Mouse (Mus musculus) liver, embryonic 16.5 days (tissue): ENCODE measurements at regions not wholly inside any gene's neighbourhood (a gene's known extent, or its start where the extent isn't known, plus 50 kb on each side); places are given as distances from the start of the nearest gene placed in this dataset.
A peak's percentile ranks its signal among the peaks of the same experiment; 100 is the strongest.

Source experiments
- ATAC-seq: fragments of 200-750 bp; cut with Nextera tagmentation; 2 replicates; pipeline ENCODE4 v1.8.0; 2017; ENCODE audit warnings: low read depth, mild to moderate bottlenecking, moderate number of reproducible peaks, moderate library complexity
- H3K27ac ChIP-seq: fragments of 300-500 bp; sonication (generic); 2 replicates; pipeline ENCODE4 v1.5.1; 2014; ENCODE audit warnings: mild to moderate bottlenecking, low read length
- H3K27me3 ChIP-seq: fragments of 300-500 bp; sonication (generic); 2 replicates; pipeline ENCODE4 v1.6.1; 2014; ENCODE audit warnings: low read depth, low read length, mixed read lengths; ENCODE audit not compliant: control insufficient read depth, insufficient read depth
- H3K36me3 ChIP-seq: fragments of 300-500 bp; sonication (generic); 2 replicates; pipeline ENCODE4 v1.6.1; 2014; ENCODE audit warnings: mild to moderate bottlenecking; ENCODE audit not compliant: control insufficient read depth, insufficient read depth
- H3K4me1 ChIP-seq: fragments of 300-500 bp; sonication (generic); 2 replicates; pipeline ENCODE4 v1.6.1; 2014; ENCODE audit warnings: low read depth, low read length, mixed read lengths; ENCODE audit not compliant: control insufficient read depth
- H3K4me2 ChIP-seq: fragments of 300-500 bp; sonication (generic); 2 replicates; pipeline ENCODE4 v1.6.1; 2014; ENCODE audit warnings: low read depth, low read length, mixed read lengths
- H3K4me3 ChIP-seq: fragments of 300-500 bp; sonication (generic); 2 replicates; pipeline ENCODE4 v1.5.1; 2014; ENCODE audit warnings: low read depth, mild to moderate bottlenecking, low read length
- H3K9ac ChIP-seq: fragments of 300-500 bp; sonication (generic); 2 replicates; pipeline ENCODE4 v1.6.1; 2014; ENCODE audit warnings: low read depth, low read length
- H3K9me3 ChIP-seq: fragments of 300-500 bp; sonication (generic); replicated peaks from 2 replicates; pipeline ENCODE4 v1.6.1; 2016; ENCODE audit warnings: low read length; ENCODE audit not compliant: control insufficient read depth
- WGBS: fragments of 180-500 bp; shearing (Covaris S2); extraction: QIAGEN DNeasy Blood & Tissue Kit; methylation state at CpG from one replicate; pipeline ENCODE4 v1.1.7; 2014; ENCODE audit not compliant: insufficient replicate concordance; 5-methylcytosine and 5-hydroxymethylcytosine counted together

- H3K4me3 ChIP-seq, result no peak overlapping the region
- H3K9me3 ChIP-seq, result no peaks in the 10 kb centered on the region
- peak overlapping the region; percentile 57 for H3K27ac ChIP-seq
- no peak overlapping the region for H3K9ac ChIP-seq
- no peaks in the 10 kb centered on the region for H3K27me3 ChIP-seq
- WGBS, result 72% methylated on average over 8 of the region's 8 CpGs
- H3K36me3 ChIP-seq, result no peaks in the 10 kb centered on the region
- peaks cover 46% of the 10 kb centered on the region for H3K4me1 ChIP-seq
- no peak overlapping the region for H3K4me2 ChIP-seq
- peak; percentile 10; the same call in 1 of the 2 replicates for ATAC-seq
Observed at GRCm38 (mm10) chr6:127318746-127319582, 127.7 kb upstream of the Parp11 start.

DNA sequence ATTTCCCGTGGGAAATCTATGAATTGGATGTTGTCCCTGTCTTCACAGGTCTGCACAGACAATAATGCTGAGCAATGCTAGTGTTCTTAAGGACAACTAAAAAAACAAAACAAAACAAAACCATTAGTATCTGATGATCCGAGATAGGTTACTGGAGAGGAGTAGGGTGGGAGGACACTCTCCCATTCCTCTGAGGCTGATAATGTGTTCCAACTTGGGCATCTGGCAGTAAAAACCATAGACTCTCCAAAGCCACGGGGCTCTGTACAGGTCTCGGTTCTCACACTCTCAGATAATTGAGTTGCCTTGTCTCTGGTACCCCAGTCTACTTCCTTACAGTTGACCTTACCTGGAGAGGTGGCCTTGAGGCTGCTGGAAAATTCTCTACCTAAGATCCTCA, 126.0 kb upstream of the Parp11 start:
- H3K27ac ChIP-seq, result peak overlapping the region; percentile 97
- H3K36me3 ChIP-seq, result no peaks in the 10 kb centered on the region
- H3K9ac ChIP-seq, result peak overlapping the region; percentile 45
- WGBS, result 37% methylated on average over 4 of the region's 4 CpGs
- no peaks in the 10 kb centered on the region for H3K9me3 ChIP-seq
- H3K4me1 ChIP-seq, result peaks cover 62% of the 10 kb centered on the region
- H3K27me3 ChIP-seq, result no peaks in the 10 kb centered on the region
- peak overlapping the region; percentile 58 for H3K4me2 ChIP-seq
- no peak overlapping the region; the same call in 1 of the 2 replicates for H3K4me3 ChIP-seq
- ATAC-seq, result peak; percentile 33

GRCm38 (mm10) chr6:127321031-127321430, 125.6 kb upstream of the Parp11 start:
- Histone ChIP-seq H3K4me2 (peak overlapping the region; percentile 58), H3K36me3 (no peaks in the 10 kb centered on the region), H3K27ac (peak overlapping the region; percentile 97), H3K27me3 (no peaks in the 10 kb centered on the region), H3K9ac (peak overlapping the region; percentile 45), H3K4me3 (peak overlapping the region; percentile 1), H3K4me1 (peaks cover 66% of the 10 kb centered on the region), H3K9me3 (no peaks in the 10 kb centered on the region)
- ATAC-seq, result peak; percentile 85
- WGBS, result 19% methylated on average over 3 of the region's 3 CpGs

DNA sequence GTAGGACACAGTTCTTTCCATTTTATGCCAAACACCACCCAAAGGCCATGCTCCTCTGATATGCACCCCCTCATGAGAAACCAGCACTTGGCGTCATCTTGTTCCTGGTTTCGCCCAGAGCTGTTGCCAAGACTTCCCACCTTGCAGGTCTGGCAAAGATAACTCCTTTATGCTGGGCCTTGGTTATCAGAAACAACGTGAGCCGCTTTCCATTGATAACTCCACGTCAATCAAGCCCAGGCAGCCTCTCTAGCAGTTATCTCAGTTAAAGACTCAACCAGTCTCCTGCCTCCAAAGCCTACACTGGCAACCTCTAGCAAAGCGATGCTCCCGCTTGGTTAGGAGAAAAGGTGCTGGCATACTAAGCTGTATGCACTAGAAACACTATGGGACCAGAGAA, 124.2 kb upstream of the Parp11 start:
- peak; percentile 76 for ATAC-seq
- Histone ChIP-seq H3K27me3 (no peaks in the 10 kb centered on the region), H3K27ac (peak overlapping the region; percentile 97), H3K4me2 (peak overlapping the region; percentile 59), H3K9me3 (no peaks in the 10 kb centered on the region), H3K9ac (peak overlapping the region; percentile 40; the same call in 1 of the 2 replicates), H3K4me3 (peak overlapping the region; percentile 4), H3K4me1 (peaks cover 80% of the 10 kb centered on the region), H3K36me3 (no peaks in the 10 kb centered on the region)
- WGBS, result 17% methylated on average over 7 of the region's 7 CpGs

- Histone ChIP-seq H3K9ac (peak overlapping the region; percentile 22; the same call in 1 of the 2 replicates), H3K4me1 (peaks cover 75% of the 10 kb centered on the region), H3K27ac (peak overlapping the region; percentile 31; the same call in 1 of the 2 replicates), H3K36me3 (no peaks in the 10 kb centered on the region), H3K4me2 (no peak overlapping the region), H3K9me3 (no peaks in the 10 kb centered on the region), H3K27me3 (no peaks in the 10 kb centered on the region), H3K4me3 (no peak overlapping the region)
- ATAC-seq, result no peak
- WGBS, result 51% methylated on average over 5 of the region's 5 CpGs
Observed at GRCm38 (mm10) chr6:127324984-127325383, 121.7 kb upstream of the Parp11 start.

- H3K9ac ChIP-seq, result peak overlapping the region; percentile 42; the same call in 1 of the 2 replicates
- peak overlapping the region; percentile 45; the same call in 1 of the 2 replicates for H3K4me2 ChIP-seq
- H3K27me3 ChIP-seq, result no peaks in the 10 kb centered on the region
- 59% methylated on average over 7 of the region's 7 CpGs for WGBS
- H3K27ac ChIP-seq, result peak overlapping the region; percentile 78
- H3K4me3 ChIP-seq, result no peak overlapping the region
- ATAC-seq, result no peak
- peaks cover 72% of the 10 kb centered on the region for H3K4me1 ChIP-seq
- H3K9me3 ChIP-seq, result no peaks in the 10 kb centered on the region
- H3K36me3 ChIP-seq, result no peaks in the 10 kb centered on the region
Observed at GRCm38 (mm10) chr6:127325596-127326332, 120.9 kb upstream of the Parp11 start.

GRCm38 (mm10) chr6:127326333-127326729, 120.3 kb upstream of the Parp11 start:
- peak overlapping the region; percentile 42; the same call in 1 of the 2 replicates for H3K9ac ChIP-seq
- no peaks in the 10 kb centered on the region for H3K27me3 ChIP-seq
- peak overlapping the region; percentile 78 for H3K27ac ChIP-seq
- no peaks in the 10 kb centered on the region for H3K9me3 ChIP-seq
- H3K4me3 ChIP-seq, result peak overlapping the region; percentile 11; the same call in 1 of the 2 replicates
- peaks cover 76% of the 10 kb centered on the region for H3K4me1 ChIP-seq
- peak; percentile 59 for ATAC-seq
- 12% methylated on average over 6 of the region's 6 CpGs for WGBS
- H3K36me3 ChIP-seq, result no peaks in the 10 kb centered on the region
- peak overlapping the region; percentile 45 for H3K4me2 ChIP-seq

GRCm38 (mm10) chr6:127329191-127330014, 117.2 kb upstream of the Parp11 start:
- H3K27me3 ChIP-seq, result no peaks in the 10 kb centered on the region
- H3K4me2 ChIP-seq, result peak overlapping the region; percentile 89
- no peak for ATAC-seq
- H3K36me3 ChIP-seq, result no peaks in the 10 kb centered on the region
- 72% methylated on average over 20 of the region's 20 CpGs for WGBS
- peak overlapping the region; percentile 63 for H3K9ac ChIP-seq
- H3K9me3 ChIP-seq, result no peaks in the 10 kb centered on the region
- peak overlapping the region; percentile 66 for H3K4me3 ChIP-seq
- H3K27ac ChIP-seq, result peak overlapping the region; percentile 18
- H3K4me1 ChIP-seq, result peaks cover 52% of the 10 kb centered on the region
